Mouse (Mus musculus): ENCODE data around the gene Borcs5. TPM values are rescaled to one million over a fixed set of nuclear protein-coding genes. Genes with fewer than 3 reads are reported as not detected.

Borcs5 gene
- total RNA-seq (2021): 10 to 100 TPM; 38.1 to 43.7 TPM
- long read RNA-seq, transcript Borcs5-201 (4 exons, 1,764 nt): major isoform, 40 of 47 reads
- long read RNA-seq, partial matches to known transcripts: 2 of 47 reads
- long read RNA-seq, other reads (novel, unspliced or antisense): 5 of 47 reads

DNA sequence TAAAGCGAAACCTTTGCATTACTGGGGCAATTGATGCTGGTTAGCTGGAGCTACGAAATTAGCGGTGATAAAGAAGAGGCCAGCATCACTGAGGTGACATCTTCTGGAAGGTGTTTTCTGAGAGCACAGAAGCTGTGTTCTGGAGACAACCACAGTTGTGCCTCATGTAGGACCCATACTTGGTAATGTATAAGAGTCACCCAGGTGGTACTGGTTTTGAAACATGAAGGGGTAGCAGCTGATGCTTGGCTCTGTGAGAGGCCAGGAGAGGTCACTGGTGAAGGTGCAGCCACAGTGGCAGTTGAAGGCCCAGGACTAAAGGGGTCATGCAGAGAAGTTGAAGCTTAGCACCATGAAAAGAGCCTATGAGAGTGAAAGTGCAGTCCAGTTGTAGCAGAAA is at the start of gene Borcs5:
Gene Borcs5, plus strand, starts transcription at position 301 of the 400 bp plus-strand sequence.
- no peak for DNase-seq (ENCODE audit: low spot score in 2 of 2)

DNA sequence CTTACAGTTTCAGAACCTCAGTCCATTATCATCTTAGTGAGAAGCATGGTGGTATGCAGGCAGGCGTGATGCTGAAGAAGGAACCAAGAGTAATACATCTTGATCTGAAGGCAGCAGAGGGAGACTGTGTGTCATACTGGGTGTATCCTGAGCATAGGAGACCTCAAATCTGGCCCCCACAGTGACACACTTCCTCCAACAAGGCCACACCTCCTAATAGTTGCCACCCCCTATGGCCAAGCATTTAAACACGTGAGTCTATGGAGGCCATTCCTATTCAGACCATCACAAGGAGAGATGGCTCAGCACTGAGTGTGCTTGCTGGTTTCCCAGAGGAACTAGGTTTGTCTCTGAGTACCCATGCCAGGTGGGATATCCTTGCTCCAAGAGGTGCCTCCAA is 47.7 kb upstream of the Borcs5 start:
- no peak for DNase-seq (ENCODE audit: low spot score in 2 of 2)

DNA sequence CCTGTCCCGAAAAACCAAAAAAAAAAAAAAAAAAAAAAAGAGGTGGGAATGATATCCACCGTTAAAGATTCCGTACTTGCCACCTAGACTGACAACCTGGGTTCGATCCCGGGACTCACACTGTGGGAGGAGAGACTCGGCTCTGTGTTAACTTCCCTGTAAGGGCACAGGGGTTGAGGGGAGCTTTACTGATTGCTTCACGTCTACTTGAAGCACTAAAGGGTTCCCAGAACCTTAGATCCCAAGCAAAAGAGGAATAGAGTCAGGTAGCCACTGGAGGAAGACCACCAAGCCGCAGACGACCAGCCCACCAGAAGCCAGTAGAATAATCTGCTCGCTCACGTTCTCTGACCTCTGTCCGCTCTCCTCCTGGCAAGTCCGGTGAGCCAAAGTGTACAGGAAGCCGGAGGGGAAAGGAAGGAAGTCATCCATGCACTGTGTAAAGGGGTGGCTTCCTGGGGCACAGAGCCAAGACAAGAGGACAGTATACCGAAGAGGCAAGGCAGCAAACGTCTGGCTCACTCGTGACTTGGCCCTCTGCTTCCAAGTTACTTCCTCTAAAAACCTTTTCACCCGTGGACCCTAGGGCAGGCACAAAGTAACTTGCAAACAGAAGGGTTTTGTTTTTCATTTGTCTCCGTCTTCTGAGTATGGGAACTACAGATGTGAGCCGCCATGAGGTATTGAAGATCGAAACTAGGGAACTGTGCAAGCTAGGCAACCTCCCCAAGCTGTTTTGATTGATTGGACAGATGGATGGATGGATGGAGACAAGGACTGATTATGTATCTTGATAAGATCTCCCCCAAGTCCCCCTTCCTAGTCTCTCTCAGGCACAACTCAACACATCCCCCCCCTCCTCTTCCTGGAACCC is 44.5 kb upstream of the Borcs5 start:
- no peak for DNase-seq (ENCODE audit: low spot score in 2 of 2)

DNA sequence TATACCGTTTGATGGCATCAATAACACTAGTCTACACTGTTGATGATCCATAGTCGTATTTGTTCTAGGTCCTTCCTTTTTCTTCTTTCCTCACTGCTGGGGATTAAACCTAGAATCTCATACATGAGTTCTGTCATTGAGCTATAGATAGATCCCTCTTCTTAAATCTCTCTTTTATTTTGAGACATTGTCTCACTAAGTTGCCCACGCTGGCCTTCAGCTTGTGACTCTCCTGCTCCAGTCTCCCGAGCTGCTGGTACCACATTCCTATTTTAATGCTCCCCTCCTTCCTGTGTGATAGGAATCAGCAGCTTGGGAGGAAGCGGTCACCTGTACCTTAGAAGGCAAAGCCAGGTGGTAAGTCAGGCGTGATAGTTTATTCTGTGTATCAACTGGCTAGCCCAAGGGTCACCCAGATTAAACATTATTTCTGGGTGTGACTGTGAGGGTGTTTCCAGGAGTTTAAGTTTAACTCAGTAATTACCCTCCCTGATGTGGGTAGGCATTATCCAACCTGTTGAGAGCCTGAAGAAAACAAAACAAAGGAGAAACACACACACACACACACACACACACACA is 41.6 kb upstream of the Borcs5 start:
- no peak for DNase-seq (ENCODE audit: low spot score in 2 of 2)

DNA sequence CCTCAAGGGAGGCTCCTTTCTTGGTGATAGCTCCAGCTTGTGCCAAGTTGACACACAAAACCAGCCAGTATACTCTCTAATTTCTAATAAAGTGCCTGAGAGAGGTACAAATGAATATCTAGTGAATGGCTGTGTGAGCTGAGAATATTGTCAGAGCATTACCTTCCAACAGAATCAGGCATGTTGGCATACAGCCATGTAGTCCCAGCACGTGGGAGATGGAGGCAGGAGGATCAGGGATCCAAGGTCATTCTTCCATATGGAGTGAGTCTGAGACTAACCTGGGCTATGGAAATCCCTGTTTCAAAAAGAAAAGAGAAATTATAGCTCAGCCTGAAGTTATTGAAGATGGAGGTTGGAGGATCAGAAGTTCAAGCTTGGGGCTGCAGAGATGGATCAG is 40.1 kb upstream of the Borcs5 start:
- DNase-seq (ENCODE audit: low spot score in 2 of 2): no peak

DNA sequence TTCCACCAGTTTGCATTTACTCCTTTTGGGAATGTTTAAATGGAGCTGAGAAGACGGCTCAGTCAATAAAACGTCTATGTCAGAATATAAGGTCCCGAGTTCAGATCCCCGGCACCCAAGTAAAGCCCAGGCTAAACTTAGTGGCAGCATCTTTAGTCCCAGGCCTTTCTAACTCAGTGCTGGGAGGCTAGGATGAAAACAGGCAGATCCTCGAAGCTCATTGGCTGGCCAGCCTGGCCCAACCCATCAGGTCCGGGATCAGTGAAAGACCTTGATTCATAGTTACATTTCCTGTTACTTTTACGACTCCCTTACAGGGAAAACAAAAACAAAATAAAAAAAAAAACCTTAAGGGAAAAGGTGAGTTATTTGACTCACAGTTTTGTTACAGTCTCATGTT is 38.2 kb upstream of the Borcs5 start:
- no peak for DNase-seq (ENCODE audit: low spot score in 2 of 2)

DNA sequence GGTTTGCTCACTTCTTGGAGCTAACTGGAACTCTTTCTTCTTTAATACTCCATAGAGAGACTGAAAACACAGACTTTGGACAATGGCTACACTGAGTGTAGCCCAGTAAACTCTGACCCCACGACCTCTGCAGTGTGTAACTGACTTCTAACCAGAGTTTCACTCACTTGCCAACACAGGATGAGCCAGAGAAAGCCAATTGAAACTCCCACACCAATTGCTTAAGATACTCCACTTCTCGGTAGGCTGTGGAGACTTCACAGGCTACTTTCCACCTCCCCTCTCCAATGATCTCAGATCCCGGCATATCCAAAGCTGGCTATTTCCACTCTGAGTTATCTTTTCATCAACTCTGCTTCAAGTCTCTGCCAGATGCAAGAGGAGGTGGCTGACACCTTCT is 37.5 kb upstream of the Borcs5 start:
- no peak for DNase-seq (ENCODE audit: low spot score in 2 of 2)

DNA sequence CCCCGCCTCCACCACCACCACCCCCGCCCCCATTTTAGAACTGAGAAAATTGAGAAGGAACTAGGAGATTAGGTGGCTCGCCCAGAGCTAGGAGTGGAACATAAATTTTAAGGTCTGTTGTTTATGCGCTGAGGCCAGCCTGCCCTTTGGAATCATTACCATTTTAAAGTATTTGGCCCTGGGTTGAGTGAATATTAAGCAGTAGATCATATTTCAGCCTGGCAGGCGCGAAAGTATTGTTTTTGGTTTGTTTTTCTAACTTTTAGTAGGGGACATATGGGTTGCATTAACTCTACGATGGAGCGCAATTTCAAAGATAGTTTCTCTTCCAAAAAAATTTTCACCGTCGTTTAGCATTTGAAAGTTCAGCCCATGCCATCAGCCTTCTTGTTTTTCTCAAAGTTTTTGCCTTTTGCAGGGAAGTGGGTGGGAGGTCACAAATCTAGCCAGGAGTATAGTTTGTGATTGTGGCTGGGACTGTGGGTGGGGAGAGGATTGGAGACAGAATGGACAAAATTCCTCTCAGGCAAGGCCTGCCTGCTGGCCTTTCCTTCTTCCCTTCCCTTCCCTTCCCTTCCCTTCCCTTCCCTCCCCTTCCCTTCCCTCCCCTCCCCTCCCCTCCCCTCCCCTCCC is 36.8 kb upstream of the Borcs5 start:
- no peak for DNase-seq (ENCODE audit: low spot score in 2 of 2)

DNA sequence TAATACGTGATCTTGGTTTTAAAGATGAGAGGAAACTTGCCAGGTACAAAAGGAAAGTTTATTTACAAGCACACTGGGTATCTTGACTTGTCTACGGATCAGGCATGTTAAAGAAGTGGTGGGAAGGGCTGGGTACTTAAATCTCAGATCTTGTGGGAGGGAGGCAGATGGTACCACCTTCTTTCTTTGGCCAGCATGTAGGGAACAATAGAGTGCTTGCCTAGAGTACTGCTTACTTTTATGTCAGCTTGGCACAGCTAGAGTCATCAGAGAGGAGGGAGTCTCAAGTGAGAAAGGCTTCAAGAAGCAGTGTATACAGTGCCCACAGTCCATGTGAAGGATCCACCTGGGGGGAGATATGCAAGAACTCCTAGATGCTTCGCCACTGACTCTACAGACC is 34.1 kb upstream of the Borcs5 start:
- no peak for DNase-seq (ENCODE audit: low spot score in 2 of 2)

DNA sequence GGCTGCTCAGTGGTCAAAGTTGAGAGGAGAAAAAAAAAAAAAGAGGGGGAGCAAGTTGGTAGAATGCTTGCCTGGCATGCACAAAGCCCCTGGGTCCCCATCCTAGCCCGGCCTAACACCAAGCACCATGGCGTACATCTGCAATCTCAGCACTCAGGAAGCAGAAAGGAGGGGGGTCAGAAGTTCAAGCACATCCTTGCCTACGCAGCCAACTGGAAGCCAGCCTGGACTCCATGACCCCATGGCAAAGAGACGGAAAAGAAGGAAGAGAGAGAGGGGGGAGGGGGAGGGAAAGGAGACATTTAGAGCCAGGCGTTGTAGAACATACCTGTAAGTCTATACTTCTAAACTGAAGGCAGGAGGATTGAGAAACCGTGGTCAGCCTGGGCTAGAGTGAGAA is 32.8 kb upstream of the Borcs5 start:
- no peak for DNase-seq (ENCODE audit: low spot score in 2 of 2)

DNA sequence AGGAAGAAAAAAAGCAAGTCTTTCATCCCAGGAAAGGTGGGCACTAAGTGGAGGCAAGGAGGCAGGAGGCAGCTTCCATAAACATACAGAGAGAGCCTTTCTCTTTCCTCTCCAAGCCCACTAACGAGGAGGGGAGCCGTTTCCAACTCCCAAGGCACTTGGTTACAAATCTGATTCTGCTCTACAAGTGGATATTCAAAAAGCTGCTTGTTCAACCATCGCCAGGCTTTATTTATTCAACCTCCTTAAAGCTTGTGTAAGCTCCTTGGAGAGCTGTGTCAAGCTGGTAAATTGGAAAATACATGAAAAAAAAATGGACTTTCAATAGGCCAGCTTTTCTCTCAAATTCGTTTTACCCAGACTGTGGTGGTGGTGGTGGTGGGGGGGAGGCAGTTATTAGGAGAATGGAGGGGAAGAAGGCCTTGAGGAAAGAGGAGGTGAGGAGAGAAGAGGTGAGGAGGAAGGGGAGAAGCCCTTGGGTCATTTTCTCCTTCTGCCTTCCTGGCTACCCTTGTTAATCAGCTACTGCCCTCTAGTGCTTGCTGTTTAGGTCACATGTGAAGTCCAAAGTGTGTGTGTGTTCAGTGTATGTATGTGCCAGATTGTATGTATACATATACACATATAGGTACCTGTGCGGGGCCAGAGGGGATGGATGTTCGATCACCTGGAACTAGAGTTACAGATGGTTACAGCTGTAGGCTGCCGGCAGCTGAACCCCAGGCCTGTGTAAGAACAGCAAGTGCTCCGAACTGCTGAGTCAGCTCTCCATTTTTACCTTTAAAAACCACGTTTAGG is 32.2 kb upstream of the Borcs5 start:
- peak in 1 of 2 experiments; percentile 53 for DNase-seq (ENCODE audit: low spot score in 2 of 2)

DNA sequence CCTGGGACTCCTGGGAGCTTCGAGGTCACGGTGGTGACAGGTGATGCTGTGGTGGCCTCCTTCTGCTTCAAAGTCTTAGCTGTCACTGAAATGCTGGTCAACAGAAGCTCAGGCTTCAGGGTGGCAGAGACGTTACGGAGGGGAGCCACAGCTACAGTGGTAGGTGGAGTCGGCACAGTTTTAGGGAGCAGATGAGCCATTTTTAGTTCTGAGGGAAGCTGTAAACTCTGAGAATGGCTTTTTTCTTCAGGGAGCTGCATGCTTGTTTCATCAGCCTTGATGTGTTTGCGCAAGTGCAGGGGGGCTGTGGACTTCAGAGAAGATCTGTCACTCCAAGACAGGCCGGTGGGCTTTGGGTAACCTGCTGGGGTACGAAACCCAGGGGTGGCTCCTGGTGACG is 28.9 kb upstream of the Borcs5 start:
- no peak for DNase-seq (ENCODE audit: low spot score in 2 of 2)

DNA sequence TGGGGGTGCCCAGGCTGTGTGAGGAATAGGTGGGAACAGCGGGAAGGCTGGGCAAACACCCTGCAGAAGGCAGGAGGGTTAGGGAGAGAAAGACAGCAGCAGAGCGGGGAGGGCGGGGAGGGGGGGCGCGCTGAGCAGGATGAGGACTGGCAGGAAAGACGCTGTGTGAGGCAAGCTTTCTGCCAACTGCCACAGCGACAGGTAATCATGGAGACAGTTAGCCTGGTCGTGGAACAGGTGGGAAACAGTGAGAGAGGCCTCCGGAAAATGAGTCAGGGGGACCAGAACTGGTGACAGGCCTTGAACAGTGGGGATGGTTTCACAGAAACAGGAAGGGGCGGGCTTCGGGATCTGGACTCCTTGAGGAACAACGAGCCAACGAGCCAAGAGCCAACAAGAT is 27.4 kb upstream of the Borcs5 start:
- no peak for DNase-seq (ENCODE audit: low spot score in 2 of 2)

DNA sequence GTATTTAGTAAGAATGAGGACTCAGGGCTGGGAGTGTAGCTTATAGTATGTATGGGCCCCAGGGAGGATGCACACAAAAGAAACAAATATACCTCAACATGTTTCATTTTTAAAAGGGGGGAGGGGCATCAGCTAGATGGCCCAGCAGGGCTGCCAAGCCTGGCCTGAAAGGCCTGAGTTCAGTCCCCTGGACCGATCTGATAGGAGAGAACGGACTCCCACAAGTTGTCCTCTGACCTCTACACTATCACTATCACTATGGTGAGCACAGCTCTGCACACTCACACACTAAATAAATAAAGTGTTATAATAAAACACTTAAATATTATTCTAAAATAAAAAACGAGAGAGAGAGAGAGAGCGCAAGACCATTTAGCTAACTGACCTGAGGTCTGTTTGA is 25.0 kb upstream of the Borcs5 start:
- no peak for DNase-seq (ENCODE audit: low spot score in 2 of 2)

DNA sequence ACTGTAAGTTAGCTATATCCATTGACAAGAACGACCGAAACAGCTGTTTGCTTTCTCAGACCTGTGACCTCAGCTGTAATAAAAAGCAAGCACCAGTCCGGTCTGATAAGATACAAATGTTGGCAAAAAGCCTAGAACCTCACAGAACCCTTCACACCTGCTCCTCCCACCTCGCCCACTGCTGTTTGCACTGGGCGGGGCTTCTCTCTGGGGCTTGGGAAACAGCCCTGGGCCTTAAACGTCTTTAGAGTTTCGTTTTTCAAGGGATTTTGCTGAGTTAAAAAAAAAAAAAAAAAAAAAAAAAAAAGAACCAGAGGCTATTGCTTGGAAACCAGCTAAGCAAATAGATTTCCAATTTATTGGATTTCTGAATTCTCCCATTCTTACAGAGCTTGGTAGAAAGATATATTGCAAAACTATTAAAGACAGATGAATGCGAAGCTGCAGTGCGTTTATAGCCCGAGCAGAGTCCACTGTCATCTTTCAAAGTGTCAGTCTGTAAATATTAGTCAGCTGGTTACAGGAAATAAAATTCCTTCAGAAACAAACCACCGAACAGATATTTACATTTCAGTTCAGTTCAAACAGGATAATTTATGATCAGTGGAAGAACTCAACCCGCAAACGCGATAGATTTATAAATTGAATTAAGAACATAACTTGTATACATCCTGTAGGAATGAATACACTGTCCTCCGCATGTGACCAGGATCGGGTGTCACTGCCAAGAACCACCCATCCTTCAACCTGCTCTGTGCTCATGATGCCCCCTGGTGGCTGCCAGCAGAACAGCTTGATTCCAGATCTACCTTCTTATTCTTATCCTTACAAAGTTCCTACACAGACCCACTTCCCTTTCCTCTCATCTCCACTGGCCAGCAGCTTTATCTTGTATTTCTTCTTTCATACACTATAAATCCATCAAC is 24.3 kb upstream of the Borcs5 start:
- peak; percentile 74 to 92 for DNase-seq (ENCODE audit: low spot score in 2 of 2)

DNA sequence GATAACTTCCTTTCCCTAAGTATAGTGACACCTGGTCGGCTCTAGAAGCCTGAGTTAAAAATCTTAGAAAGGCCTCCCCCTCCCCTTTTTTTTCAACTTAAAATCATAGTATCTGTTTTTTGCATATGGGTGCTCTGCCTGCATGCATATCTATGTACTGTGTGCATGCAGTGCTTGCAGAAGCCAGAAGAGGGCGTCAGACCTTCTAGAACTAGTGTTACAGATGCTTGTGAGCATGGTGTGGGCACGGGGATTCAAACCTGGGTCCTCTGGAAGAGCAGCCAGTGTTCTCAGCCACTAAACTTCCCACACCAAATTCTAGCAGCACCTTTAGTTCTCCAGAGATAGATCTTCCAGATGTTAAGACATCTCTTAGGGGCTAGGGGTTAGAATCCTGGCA is 21.7 kb upstream of the Borcs5 start:
- no peak for DNase-seq (ENCODE audit: low spot score in 2 of 2)

DNA sequence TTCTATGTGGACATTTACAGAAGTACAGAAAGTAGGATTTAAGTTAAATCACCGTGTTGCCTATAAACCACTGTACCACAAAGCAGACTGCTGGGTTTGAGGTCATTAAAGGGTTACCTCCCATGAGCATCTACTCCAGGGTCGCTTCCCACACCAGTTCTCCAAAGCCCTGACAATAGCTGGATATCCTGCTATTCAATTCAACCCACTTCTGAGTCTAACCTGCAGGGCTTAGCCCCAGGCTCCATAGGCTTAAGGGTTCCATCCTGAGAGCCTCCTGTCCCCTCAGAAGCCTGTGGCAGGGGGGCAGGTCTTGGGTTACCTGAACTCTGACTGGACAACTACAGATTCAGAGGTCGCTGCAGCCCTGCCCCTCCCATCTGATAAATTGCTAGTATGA is 19.2 kb upstream of the Borcs5 start:
- DNase-seq (ENCODE audit: low spot score in 2 of 2): no peak

DNA sequence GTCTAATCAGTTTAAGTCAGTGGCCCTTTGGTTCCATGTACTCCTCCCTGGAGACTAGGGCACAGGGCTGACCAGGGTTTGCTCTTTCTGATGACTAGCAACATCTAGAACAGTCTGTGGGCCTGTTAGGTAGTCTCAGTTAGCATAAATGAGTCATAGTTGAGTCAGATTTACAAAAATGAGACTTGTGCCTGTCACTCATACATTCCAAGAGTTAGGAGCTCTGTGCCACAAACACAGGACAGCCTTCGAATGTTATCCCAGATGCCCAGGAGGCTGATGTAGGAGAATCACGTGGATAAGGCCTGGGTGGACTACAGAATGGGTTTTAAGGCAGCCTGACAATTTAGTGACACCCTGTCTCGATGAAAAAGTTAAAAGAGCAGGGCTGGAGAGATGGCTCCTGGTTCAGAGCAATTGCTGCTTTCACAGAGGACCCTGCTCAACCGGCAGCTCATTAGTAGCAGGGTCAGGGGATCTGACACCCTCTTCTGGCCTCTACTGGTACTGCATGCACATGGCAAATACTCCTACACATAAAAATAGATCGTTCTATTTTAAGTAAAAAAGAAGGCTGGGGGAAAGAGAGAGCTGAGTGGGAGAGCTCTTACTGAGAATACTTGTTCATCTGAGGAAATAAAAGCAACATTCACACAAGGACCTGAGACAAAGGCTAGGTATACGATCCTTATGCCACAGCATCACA is 18.3 kb upstream of the Borcs5 start:
- peak; percentile 62 to 84 for DNase-seq (ENCODE audit: low spot score in 2 of 2)

DNA sequence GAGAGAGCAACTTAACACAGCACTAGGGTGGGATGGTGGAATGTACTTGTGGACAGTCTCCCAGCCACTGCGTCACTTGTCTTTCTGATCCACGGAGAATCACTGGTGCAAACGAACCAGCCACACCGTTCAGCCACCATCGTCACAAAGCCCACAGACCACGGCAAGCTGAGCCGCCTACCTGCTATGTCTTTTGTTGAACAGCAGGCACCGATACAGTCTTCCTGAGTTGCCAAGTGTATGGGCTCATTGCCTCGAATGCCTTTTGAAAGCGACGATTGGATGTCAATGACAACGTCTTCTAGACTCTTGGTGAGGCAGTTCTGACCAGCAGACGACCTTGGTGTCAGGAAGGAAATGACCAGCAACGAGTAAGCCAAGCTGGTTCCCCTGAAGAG is 17.8 kb upstream of the Borcs5 start:
- DNase-seq (ENCODE audit: low spot score in 2 of 2): peak in 1 of 2 experiments; percentile 26

DNA sequence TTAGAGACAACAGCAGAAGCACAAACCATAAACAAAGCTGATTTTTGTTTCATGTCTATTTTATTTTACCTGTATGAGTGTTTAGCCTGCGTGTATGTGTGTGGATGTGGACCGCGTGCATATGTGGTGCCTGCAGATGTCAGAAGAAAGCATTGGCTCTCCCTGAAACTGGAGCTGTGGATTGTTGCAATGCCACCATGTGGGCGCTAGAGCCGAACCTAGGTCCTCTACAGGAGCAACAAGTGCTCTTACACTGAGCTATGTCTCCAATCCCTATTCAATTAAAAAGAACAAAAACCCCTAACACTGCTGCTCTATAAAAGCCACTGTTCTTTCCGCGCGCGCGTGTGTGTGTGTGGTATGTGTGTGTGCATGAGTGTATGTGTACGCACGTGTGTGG is 13.9 kb upstream of the Borcs5 start:
- DNase-seq (ENCODE audit: low spot score in 2 of 2): no peak

All from layer of hippocampus, adult 18-20 months (tissue).